Mouse (Mus musculus): ENCODE measurements around the gene Ly86.

DNA sequence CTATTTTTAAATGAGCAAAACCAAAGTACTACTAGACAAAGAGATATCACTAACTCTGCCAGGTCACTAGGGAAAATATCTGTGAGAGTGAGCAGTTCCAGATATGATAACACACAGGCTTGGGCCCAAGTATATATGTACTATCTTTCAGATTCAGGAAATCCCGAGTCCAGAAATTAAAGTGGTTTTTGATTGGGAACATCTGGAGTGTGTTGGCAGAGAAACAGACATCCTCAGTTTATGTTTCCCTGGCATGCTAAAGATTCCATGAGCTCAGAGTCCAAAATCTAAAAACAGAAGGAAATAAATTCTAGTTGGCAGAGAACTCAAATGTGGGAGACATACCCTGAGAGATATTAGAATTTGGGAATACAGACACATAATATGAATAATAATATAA is 16.2 kb downstream of the Ly86 start:
- TF ChIP-seq CTCF (IDR thresholded peaks at IDR 0.05; ENCODE audit: extremely low read depth, insufficient read depth, low read length) (no peak), POLR2A (IDR thresholded peaks at IDR 0.05; ENCODE audit: extremely low read depth, insufficient read depth, low read length) (no peak)
